Mouse (Mus musculus): ENCODE results near the gene Dgke. TPM values are rescaled to one million over a fixed set of nuclear protein-coding genes. Genes with fewer than 3 reads are reported as not detected.

Gene Dgke
- total RNA-seq, 1 experiment = 24.2 TPM

GRCm38 (mm10) chr11:89067301-89067822 is 712 bp upstream of the Dgke start:
- Histone ChIP-seq H3K36me3 (ENCODE audit: control insufficient read depth, insufficient read depth, low read length, poor library complexity, severe bottlenecking) (no peaks in the 10 kb centered on the region), H3K9me3 (ENCODE audit: control insufficient read depth, insufficient read depth, low read depth, low read length) (no peaks in the 10 kb centered on the region), H3K4me1 (ENCODE audit: control insufficient read depth in 2 of 2, insufficient read depth in 2 of 2, low read length in 2 of 2, poor library complexity in 1 of 2) (peaks cover 8 to 18% of the 10 kb centered on the region in 2 experiments), H3K9ac (ENCODE audit: insufficient read depth, low read depth, low read length, poor library complexity, severe bottlenecking) (peak overlapping the region; percentile 27; the same call in 1 of the 2 replicates), H3K27ac (ENCODE audit: insufficient read depth, low read depth, low read length, poor library complexity, severe bottlenecking) (peak overlapping the region; percentile 95), H3K4me3 (ENCODE audit: insufficient read depth in 1 of 2, low read depth in 1 of 2, low read length in 2 of 2, poor library complexity in 1 of 2, severe bottlenecking in 1 of 2) (peak overlapping the region; percentile 7 to 31; a peak in 2 of 4 replicates)
- TF ChIP-seq ZNF384 (IDR thresholded peaks at IDR 0.05; ENCODE audit: low read depth, low read length) (no peak), HCFC1 (IDR thresholded peaks at IDR 0.05; ENCODE audit: borderline replicate concordance, insufficient read depth, low read length) (no peak), ZC3H11A (IDR thresholded peaks at IDR 0.05; ENCODE audit: borderline replicate concordance, low read depth, low read length) (no peak)
- in situ Hi-C loops (cut with MboI; ENCODE audit: low sequenced_read_pairs in 2 of 2, unreplicated experiment in 2 of 2) = no loop called here
- no peak for DNase-seq (ENCODE audit: low read depth, low spot score)

- in situ Hi-C loops (cut with MboI; ENCODE audit: low sequenced_read_pairs in 2 of 2, unreplicated experiment in 2 of 2) = no loop called here
- peak overlapping the region; percentile 62 for H3K9ac ChIP-seq (ENCODE audit: insufficient read depth, low read depth, low read length, poor library complexity, severe bottlenecking)
- peak overlapping the region; percentile 92 for H3K27ac ChIP-seq (ENCODE audit: insufficient read depth, low read depth, low read length, poor library complexity, severe bottlenecking)
- no peaks in the 10 kb centered on the region for H3K9me3 ChIP-seq (ENCODE audit: control insufficient read depth, insufficient read depth, low read depth, low read length)
- H3K36me3 ChIP-seq (ENCODE audit: control insufficient read depth, insufficient read depth, low read length, poor library complexity, severe bottlenecking) = no peaks in the 10 kb centered on the region
- DNase-seq (ENCODE audit: low read depth, low spot score) = no peak
- peaks cover 8 to 16% of the 10 kb centered on the region in 2 experiments for H3K4me1 ChIP-seq (ENCODE audit: control insufficient read depth in 2 of 2, insufficient read depth in 2 of 2, low read length in 2 of 2, poor library complexity in 1 of 2)
- H3K4me3 ChIP-seq (ENCODE audit: insufficient read depth in 1 of 2, low read depth in 1 of 2, low read length in 2 of 2, poor library complexity in 1 of 2, severe bottlenecking in 1 of 2) = peak overlapping the region in 1 of 2 experiments; percentile 34; a peak in 1 of 4 replicates
- TF ChIP-seq CHD2 (IDR thresholded peaks at IDR 0.05; ENCODE audit: low read depth, low read length) (no peak), MAFK (IDR thresholded peaks at IDR 0.05; ENCODE audit: insufficient read depth, low read depth, low read length) (no peak), HCFC1 (IDR thresholded peaks at IDR 0.05; ENCODE audit: borderline replicate concordance, insufficient read depth, low read length) (no peak), ZC3H11A (IDR thresholded peaks at IDR 0.05; ENCODE audit: borderline replicate concordance, low read depth, low read length) (no peak), ZNF384 (IDR thresholded peaks at IDR 0.05; ENCODE audit: low read depth, low read length) (no peak)
These were observed 524 bp downstream of the Dgke start for GRCm38 (mm10) chr11:89066126-89066525.

GRCm38 (mm10) chr11:89065297-89065696 is 1.4 kb downstream of the Dgke start:
- no peak overlapping the region; the same call in 1 of the 2 replicates for H3K27ac ChIP-seq (ENCODE audit: insufficient read depth, low read depth, low read length, poor library complexity, severe bottlenecking)
- H3K36me3 ChIP-seq (ENCODE audit: control insufficient read depth, insufficient read depth, low read length, poor library complexity, severe bottlenecking) = no peaks in the 10 kb centered on the region
- H3K9me3 ChIP-seq (ENCODE audit: control insufficient read depth, insufficient read depth, low read depth, low read length) = no peaks in the 10 kb centered on the region
- H3K4me1 ChIP-seq (ENCODE audit: control insufficient read depth in 2 of 2, insufficient read depth in 2 of 2, low read length in 2 of 2, poor library complexity in 1 of 2) = peaks cover 8 to 16% of the 10 kb centered on the region in 2 experiments
- in situ Hi-C loops (cut with MboI; ENCODE audit: low sequenced_read_pairs in 2 of 2, unreplicated experiment in 2 of 2) = no loop called here
- no peak for TF ChIP-seq CHD2 (IDR thresholded peaks at IDR 0.05; ENCODE audit: low read depth, low read length)
- no peak for TF ChIP-seq HCFC1 (IDR thresholded peaks at IDR 0.05; ENCODE audit: borderline replicate concordance, insufficient read depth, low read length)
- no peak for TF ChIP-seq ZC3H11A (IDR thresholded peaks at IDR 0.05; ENCODE audit: borderline replicate concordance, low read depth, low read length)
- TF ChIP-seq ZNF384 (IDR thresholded peaks at IDR 0.05; ENCODE audit: low read depth, low read length) = no peak
- no peak for TF ChIP-seq MAFK (IDR thresholded peaks at IDR 0.05; ENCODE audit: insufficient read depth, low read depth, low read length)
- H3K9ac ChIP-seq (ENCODE audit: insufficient read depth, low read depth, low read length, poor library complexity, severe bottlenecking) = no peak overlapping the region
- H3K4me3 ChIP-seq (ENCODE audit: insufficient read depth in 1 of 2, low read depth in 1 of 2, low read length in 2 of 2, poor library complexity in 1 of 2, severe bottlenecking in 1 of 2) = no peak overlapping the region
- peak; percentile 62 for DNase-seq (ENCODE audit: low read depth, low spot score)

GRCm38 (mm10) chr11:89064312-89064711 is 2.3 kb downstream of the Dgke start:
- H3K36me3 ChIP-seq (ENCODE audit: control insufficient read depth, insufficient read depth, low read length, poor library complexity, severe bottlenecking) = no peaks in the 10 kb centered on the region
- no peaks in the 10 kb centered on the region for H3K9me3 ChIP-seq (ENCODE audit: control insufficient read depth, insufficient read depth, low read depth, low read length)
- no peak for TF ChIP-seq ZNF384 (IDR thresholded peaks at IDR 0.05; ENCODE audit: low read depth, low read length)
- no peak for TF ChIP-seq CHD2 (IDR thresholded peaks at IDR 0.05; ENCODE audit: low read depth, low read length)
- no peak for TF ChIP-seq MAFK (IDR thresholded peaks at IDR 0.05; ENCODE audit: insufficient read depth, low read depth, low read length)
- TF ChIP-seq HCFC1 (IDR thresholded peaks at IDR 0.05; ENCODE audit: borderline replicate concordance, insufficient read depth, low read length) = no peak
- no peak for TF ChIP-seq ZC3H11A (IDR thresholded peaks at IDR 0.05; ENCODE audit: borderline replicate concordance, low read depth, low read length)
- DNase-seq (ENCODE audit: low read depth, low spot score) = no peak
- no peak overlapping the region for H3K9ac ChIP-seq (ENCODE audit: insufficient read depth, low read depth, low read length, poor library complexity, severe bottlenecking)
- peaks cover 8 to 16% of the 10 kb centered on the region in 2 experiments; a peak in 3 of 4 replicates for H3K4me1 ChIP-seq (ENCODE audit: control insufficient read depth in 2 of 2, insufficient read depth in 2 of 2, low read length in 2 of 2, poor library complexity in 1 of 2)
- no peak overlapping the region for H3K4me3 ChIP-seq (ENCODE audit: insufficient read depth in 1 of 2, low read depth in 1 of 2, low read length in 2 of 2, poor library complexity in 1 of 2, severe bottlenecking in 1 of 2)
- no peak overlapping the region for H3K27ac ChIP-seq (ENCODE audit: insufficient read depth, low read depth, low read length, poor library complexity, severe bottlenecking)
- in situ Hi-C loops (cut with MboI; ENCODE audit: low sequenced_read_pairs in 2 of 2, unreplicated experiment in 2 of 2) = no loop called here

Data from ES-E14 (cell line).